Mouse (Mus musculus) layer of hippocampus, postnatal 10 days (tissue): ENCODE data around the gene Ap1m2. TPM values are rescaled to one million over a fixed set of nuclear protein-coding genes. Genes with fewer than 3 reads are reported as not detected.

Source experiments
- DNase-seq, 2 experiments: peaks; one replicate each; pipeline ENCODE4 v3.0.0; 2021; ENCODE audit warnings: low spot score in 2 of 2
- long read RNA-seq: library from polyadenylated mRNA; stranded (forward); transcript quantifications from one replicate; pipeline ENCODE4 v2.0.0, GENCODE M21; 2023
- total RNA-seq, 2 experiments: library from RNA; stranded (reverse); gene quantifications; 2 replicates each; pipeline ENCODE4 v1.2.3; 2021

Ap1m2 gene
- 1 to 10 TPM in 1 of 2 experiments, under 1 TPM in 1; 0.45 to 1.3 TPM for total RNA-seq
- long read RNA-seq, partial matches to known transcripts = 0 of 1 reads
- long read RNA-seq, other reads (novel, unspliced or antisense) = 0 of 1 reads

DNA sequence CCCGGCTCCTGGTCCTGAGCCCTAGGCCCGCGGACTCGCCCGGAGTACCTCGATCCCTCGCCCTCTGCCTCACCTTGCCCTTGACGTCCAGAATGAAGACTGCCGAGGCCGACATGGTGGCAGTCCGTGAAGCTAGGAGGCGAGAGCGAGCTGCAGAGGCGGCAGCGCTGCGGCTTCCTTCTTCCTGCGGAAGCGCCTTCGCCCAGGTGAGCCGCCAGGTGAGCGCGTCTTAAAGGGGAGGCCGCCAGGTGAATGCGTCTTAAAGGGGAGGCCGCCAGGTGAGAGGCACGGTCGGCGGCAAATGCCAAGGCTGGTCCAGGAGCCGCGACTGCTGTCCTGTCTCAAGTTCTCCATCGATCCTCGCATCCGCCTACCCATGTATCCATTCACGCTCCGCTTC, at the start of gene Ap1m2:
TSS of gene Ap1m2 (minus strand) at position 204 of the 400 bp plus-strand sequence.
- no peak for DNase-seq

- peak; percentile 64 to 78 for DNase-seq
Observed at GRCm38 (mm10) chr9:21356981-21357718, 45.0 kb upstream of the Ap1m2 start.

GRCm38 (mm10) chr9:21354796-21355195, 42.7 kb upstream of the Ap1m2 start:
- no peak for DNase-seq

GRCm38 (mm10) chr9:21353373-21353686, 41.2 kb upstream of the Ap1m2 start:
- DNase-seq = no peak

DNA sequence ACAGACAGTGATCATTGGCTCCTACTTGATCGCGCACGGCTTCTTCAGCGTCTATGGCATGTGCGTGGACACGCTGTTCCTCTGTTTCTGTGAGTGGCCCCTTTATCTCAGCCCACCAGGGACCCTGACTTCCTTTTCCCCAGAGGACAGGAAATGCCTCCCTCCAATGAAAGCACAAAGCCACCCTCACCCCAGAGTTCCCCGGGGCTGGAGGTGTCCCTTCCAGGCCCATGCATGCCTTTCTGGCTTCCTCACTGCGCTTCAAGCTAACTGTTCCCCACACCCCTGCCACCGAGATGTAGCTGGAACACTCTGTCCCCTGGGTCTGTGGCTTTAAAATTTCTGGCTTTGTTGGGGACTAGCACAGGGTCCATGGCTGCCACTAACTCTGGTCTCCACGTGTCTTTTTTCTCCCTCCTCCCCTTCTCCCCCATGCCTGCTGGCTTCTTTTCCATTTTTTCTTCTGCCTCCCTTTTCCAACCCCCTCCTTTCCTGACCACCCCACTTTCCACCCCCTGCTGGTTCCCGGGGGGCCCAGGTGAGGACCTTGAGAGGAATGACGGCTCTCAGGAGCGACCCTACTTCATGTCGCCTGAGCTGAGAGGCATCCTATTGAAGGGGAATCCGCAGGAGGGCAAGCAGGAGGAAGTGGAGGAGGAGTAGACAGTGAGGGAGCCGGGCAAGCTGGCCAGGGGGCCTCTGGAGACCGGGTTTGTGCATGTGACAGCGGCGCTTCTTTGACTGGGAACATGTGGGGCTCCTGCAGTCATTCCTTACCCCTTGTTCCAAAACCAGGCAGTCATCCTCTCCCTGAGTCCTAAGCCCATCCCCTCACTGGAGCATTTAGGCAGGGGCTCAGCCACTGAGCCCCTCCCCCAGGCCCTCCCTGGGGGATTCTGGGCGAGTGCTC, 40.6 kb upstream of the Ap1m2 start:
- DNase-seq = no peak

- DNase-seq = no peak
Observed at GRCm38 (mm10) chr9:21351702-21352377, 39.7 kb upstream of the Ap1m2 start.

DNA sequence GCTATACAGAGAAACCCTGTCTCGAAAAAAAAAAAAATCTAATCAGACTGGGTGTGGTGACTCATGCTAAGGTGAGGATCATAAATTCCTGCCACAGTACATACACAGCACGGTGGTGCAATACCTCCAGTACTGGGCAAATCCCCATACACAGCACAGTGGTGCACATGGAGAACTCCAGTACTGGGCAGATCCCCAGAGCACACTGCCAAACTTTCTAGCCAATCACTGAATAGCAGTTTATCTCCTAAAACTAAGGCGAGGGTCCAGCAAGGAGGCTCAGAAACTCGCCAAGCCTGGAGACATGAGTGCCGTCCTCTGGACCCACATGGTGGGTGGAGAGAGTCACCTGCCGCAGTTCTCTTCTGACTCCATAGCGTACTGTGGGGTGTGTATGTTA, 39.0 kb upstream of the Ap1m2 start:
- no peak for DNase-seq

GRCm38 (mm10) chr9:21348152-21348551, 36.0 kb upstream of the Ap1m2 start:
- no peak for DNase-seq

GRCm38 (mm10) chr9:21346627-21347365, 34.7 kb upstream of the Ap1m2 start:
- DNase-seq = no peak

- no peak for DNase-seq
Observed at GRCm38 (mm10) chr9:21340411-21340810, 28.3 kb upstream of the Ap1m2 start.

DNA sequence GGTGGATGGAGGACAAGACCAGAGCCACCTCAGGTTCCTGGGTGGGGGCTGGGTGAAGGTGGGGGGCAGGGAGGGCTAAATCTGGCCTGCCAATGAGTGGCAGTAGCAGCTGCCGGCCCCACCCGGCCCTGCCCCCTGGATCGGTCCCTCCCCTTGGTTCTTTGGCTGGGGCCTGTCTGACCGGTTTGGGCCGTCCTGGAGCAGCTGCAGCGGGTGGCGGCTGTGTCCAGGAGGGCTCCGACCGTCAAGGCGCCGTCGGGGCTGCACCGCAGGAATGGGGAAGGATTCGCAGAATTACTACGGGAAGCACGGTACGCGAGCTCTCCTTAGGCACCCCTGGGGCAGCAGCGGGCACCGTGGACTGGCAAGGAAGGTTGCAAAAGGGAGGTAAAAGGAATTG, 25.5 kb upstream of the Ap1m2 start:
- no peak for DNase-seq

- no peak for DNase-seq
Observed at GRCm38 (mm10) chr9:21336491-21336890, 24.4 kb upstream of the Ap1m2 start.

GRCm38 (mm10) chr9:21335391-21335790, 23.3 kb upstream of the Ap1m2 start:
- DNase-seq = no peak

DNA sequence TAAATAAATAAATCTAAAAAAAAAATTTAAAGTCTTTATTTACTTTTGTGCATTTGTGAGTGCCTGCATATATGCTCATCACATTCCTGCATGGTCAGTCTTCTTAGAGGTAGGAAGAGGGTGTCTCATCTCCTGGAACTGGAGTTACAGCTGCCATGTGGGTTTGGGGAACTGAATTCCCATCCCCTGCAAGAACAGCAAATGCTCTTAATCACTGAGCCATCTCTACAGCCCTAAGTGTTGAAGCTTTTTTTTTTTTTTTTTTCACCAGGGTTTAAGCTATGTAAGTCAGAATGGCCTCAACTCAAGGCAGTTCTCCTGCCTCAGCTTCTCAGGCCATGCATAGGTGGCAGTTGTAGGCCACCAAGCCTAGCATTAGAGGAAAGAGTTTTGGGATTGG, 22.6 kb upstream of the Ap1m2 start:
- DNase-seq = no peak

DNA sequence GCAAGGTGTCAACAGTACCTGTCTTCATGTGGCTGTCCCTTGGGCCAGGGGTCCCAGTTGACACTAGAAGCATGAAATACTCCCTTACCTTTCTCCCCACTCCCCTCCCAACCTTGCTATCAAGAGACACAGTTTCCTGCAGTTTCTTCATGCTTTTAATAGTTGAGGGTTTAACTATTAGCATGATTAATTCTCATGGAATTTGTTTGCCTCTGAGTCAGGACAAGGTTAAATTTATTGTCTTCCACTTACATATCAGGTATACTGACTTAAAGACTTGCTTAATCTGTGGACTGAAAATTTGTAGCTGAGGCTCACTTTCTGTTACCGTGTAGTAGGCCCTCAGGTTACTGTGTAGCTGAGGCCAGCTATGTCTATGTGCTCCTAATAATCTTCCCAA, 21.4 kb upstream of the Ap1m2 start:
- DNase-seq = no peak

DNA sequence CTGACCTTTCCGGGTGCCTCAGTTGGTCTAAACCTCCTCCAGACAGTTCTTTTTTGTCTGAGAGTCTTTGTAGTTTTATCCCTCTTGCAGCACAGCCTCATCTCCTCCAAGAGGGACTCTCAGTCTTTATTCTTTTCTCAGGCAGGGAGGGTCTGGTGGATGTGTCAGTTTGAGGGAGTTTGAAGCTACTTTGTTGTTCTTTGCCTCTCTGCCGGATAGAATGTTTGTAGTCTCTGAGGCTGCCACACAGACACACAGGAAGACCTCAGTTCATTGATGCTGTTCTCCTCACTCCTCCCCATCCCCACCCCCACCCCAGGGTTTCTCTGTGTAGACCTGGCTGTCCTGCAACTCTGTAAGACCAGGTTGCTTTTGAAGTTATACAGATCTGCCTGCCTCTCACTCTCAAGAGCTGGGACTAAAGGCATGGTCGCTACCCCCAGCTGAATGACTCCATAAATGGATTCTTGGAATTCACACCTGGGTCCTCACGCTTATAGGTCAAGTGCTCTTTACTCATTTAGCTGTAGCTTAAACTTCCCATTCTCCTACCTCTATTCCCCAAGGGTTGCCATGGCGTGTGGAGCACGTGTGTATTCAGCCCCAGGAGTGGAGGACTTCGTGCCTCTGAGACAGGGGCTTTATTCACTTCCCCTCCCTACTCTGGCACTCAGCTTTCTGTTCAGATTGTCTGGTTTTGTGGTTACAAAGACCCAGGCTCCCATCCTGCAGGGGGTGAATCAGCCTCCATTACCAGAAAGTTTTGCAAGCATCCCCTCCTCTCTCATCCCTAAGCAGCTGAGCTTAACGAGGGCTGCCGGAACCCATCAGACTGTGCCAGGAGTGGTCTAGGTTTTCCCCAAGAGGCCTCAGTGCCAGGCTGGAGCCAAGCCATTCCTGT, 20.3 kb upstream of the Ap1m2 start:
- DNase-seq = no peak

- DNase-seq = no peak
Observed at GRCm38 (mm10) chr9:21331365-21332140, 19.4 kb upstream of the Ap1m2 start.

DNA sequence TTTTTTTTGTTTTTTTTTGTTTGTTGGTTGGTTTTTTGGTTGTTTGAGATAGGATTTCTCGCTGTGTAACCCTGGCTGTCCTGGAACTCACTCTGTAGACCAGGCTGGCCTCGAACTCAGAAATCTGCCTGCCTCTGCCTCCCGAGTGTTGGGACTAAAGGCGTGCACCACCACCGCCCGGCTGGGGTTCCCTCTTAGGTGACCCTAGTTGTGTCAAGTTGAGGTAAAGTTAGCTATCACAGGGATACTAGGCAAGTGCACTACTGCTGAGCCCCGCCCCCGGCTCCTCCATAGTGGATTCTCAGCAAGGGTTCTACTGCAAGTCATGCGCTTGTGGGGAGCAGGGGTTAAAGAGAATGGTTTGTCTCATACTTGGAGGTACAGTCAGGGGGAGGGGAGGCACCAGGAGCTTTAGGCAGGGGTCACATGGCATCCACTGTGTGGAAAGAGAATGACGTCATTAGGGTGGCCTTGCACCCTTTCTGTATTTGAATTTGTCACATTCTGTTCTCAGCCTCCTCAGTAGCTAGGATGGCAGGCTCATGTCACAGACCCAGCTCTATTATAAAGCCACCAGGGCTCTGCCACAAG, 17.7 kb upstream of the Ap1m2 start:
- DNase-seq = no peak

- no peak for DNase-seq
Observed at GRCm38 (mm10) chr9:21329041-21329440, 16.9 kb upstream of the Ap1m2 start.
